Mouse (Mus musculus) MEL-GATA-1-ER (cell line): ENCODE measurements around the gene C1qtnf1.

Experiments used
- DNase-seq: peaks from one replicate; pipeline ENCODE4 v3.0.0-alpha.2; 2012; ENCODE audit warnings: low read depth; ENCODE audit errors: extremely low read depth

C1qtnf1 gene

GRCm38 (mm10) chr11:118496066-118496689 is 68.2 kb downstream of the C1qtnf1 start:
- no peak for DNase-seq
